Mouse (Mus musculus): Measurements from ENCODE around the gene Sct.

GRCm38 (mm10) chr7:141278766-141279590 is at the start of gene Sct:
- TF ChIP-seq POLR2A (IDR thresholded peaks at IDR 0.05; ENCODE audit: insufficient read depth, low read length) (no peak), CTCF (IDR thresholded peaks at IDR 0.05; ENCODE audit: low read depth, low read length) (peak; percentile 43), EP300 (IDR thresholded peaks at IDR 0.05; ENCODE audit: insufficient read depth, low read depth, low read length) (no peak)
